Mouse (Mus musculus) mouse embryonic stem cell (cell line): ENCODE measurements at regions not wholly inside any gene's neighbourhood (a gene's known extent, or its start where the extent isn't known, plus 50 kb on each side); places are given as distances from the start of the nearest gene placed in this dataset.
"Not testable (repeated sequence)": the region's sequence is repeated elsewhere in the genome, so short reads cannot be mapped to it uniquely, and the experiment has no call there.

Experiments
- in situ Hi-C, 2 experiments: fragments of 300-500 bp; cut with MboI; formaldehyde crosslinking; loops; 1 replicate in 1 of 2; 3 replicates in 1 of 2; pipeline ENCODE4 v1.14.3; 2019 to 2020; ENCODE audit warnings: low sequenced_read_pairs in 2 of 2, low pct_unique_long_range_greater_than_20kb in 1 of 2, mixed read lengths in 1 of 2; ENCODE audit not compliant: unreplicated experiment in 1 of 2

DNA sequence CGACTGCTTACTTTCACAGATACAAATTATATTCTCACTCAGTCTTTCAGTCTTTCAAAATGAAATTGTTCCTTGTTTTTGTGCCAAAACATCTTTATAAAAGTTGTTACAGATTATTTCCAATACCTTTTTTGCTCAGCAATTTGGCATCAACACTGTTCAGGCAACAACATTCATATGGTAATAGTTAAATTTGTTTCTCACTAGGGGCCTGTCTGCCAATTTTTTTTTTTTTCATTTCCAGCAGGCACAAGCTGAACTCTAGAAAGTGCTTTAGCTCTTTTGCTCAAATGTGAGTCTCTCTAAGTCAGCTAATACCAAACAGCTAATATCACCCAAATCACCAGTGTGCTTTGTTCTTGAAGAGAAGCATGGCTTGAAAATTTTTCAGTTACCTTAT lies 199.4 kb downstream of the Antxr2 start:
- in situ Hi-C loops = no loop called here

GRCm38 (mm10) chr5:97817485-97817884 lies 213.4 kb downstream of the Antxr2 start:
- in situ Hi-C loops = no loop called here

- in situ Hi-C loops = no loop called here
Measured at GRCm38 (mm10) chr5:97815357-97815756, 215.5 kb downstream of the Antxr2 start.

- in situ Hi-C loops = no loop called here
Measured at GRCm38 (mm10) chr5:97814700-97815099, 216.1 kb downstream of the Antxr2 start.

DNA sequence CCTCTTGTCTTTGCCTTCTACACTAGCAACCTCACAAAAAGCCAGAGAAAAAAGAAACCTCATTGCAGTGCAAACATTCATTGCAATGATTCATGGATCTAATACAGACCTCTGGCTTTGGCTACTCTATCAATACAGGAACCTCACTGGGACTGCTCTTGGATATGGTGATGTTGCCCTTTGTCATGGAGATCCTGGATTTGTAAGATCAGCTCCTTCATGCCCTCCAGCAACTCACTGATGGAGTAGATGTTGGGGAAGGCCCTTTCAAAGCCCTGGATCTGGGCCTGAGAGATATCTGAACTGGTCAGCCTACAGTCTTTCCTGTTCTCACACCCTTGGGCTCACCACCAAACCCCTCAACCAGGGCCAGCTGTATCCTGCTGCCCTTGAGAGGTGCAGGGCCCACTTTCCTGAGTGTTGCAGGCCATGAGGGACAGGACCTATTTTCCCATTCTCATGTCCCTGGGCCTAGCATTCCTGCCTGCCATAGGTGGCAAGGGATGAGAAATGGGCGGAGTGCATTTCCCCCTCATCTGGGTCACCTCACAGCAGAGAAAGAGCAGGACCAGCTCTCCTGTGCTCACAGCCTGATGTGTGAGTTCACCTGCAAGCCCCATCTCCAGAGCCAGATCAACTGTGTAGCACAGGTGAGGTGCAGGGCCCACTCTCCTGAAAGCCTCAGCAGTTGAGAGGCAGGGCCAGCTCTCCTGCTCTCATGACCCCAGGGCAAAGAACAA lies 218.1 kb downstream of the Antxr2 start:
- in situ Hi-C loops = no loop called here

DNA sequence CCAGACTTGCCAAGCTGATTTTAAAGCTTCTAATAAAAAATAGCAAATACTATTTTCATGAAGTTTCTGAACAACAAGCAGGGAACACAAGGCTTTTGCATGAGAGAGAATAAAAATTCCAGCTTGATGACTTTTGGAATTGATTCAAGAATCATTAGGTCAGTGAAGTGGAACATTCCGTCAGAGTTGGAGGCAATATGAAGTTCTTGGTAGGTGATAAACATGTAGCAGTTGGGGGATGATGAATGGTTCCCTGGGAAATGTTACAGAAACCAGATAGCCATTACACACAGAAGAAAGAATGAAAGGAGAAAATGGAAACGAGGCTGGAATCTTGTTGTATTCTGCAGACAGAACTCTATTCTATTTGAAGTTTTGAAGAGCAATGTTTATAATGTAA lies 221.8 kb downstream of the Antxr2 start:
- in situ Hi-C loops = no loop called here

- in situ Hi-C loops = no loop called here
Measured at GRCm38 (mm10) chr5:97807171-97807570, 223.7 kb downstream of the Antxr2 start.

- in situ Hi-C loops = no loop called here
Measured at GRCm38 (mm10) chr5:97806754-97807153, 224.1 kb downstream of the Antxr2 start.

- in situ Hi-C loops = no loop called here
Measured at GRCm38 (mm10) chr5:97800017-97800416, 230.8 kb downstream of the Antxr2 start.

DNA sequence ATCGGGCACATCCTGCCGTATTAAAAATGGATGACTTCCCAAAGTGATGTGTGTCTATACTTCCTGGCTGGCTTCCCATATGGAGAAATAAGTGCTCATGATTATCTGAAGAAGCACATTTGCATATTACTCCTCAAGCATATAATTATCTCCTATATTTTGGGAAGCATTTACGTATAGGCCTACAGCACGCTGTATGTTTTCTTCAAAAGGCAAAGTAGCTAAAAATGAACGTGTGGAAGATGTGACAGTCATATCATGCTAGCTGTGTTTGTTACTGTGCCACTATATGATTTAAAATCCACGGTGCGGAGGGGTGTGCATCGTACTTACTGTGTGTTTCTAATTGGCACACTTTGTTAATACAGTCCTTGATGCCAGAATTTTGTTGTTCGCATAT lies 242.7 kb downstream of the Antxr2 start:
- in situ Hi-C loops = no loop called here

DNA sequence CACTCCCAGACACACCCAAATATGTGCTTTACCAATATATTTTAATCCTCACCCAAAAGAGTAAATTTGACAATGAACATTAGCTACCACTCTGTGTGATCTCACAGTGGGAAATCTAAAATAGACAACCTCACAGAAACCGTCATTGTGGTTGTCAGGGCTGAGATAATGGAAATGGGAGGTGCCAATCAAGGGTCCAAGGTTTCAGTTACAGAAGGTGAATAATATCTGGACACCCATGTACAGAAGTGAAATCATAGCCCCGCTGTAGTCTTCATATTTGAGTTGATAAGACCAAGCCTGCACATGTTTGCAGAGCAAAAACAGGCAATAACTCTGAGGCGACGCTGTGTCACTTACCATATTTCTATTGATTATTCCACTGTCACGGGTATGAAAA lies 243.8 kb downstream of the Antxr2 start:
- in situ Hi-C loops = no loop called here

DNA sequence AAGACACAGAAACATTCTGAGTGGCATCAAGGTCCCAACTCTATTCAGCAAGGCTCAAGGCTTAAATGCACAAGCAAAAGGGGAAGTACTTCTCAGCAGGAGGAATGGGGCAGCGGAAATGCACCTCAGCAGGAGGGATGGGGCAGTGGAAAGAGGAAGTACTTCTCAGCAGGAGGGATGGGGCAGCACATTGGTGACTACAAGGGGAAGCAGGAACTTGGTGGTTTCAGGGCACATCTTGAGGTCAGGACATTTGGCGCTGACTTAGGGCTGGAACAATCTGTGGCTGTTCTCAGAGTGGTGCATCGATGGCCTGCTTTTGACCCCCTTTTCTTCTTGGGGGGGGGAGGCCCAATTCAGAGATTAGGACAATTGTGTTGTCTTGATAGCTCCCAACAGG lies 255.7 kb downstream of the Antxr2 start:
- in situ Hi-C loops = not testable (repeated sequence)

GRCm38 (mm10) chr5:97773451-97773850 lies 257.4 kb downstream of the Antxr2 start:
- in situ Hi-C loops = not testable (repeated sequence)

DNA sequence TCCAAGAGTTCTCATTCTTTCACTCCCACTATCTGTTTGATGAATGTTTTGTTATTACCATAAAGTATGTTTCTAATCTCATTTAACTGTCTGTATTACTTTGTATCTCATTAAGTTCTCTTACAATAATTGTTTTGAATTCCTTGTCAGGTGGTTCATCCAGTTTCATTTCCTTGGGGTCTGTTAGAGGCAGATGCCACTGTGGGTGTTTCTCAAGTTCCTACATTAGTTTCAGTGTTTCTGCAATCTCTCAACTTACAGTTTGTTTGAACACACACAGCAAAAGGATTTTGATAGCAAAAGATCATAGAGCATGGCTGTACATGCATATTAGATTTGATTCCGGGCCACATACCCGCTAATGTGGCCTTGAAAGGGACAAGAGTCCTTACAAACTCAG lies 280.5 kb upstream of the Gk2 start:
- in situ Hi-C loops = no loop called here

GRCm38 (mm10) chr5:97730920-97731319 lies 274.1 kb upstream of the Gk2 start:
- in situ Hi-C loops = no loop called here

- in situ Hi-C loops = not testable (repeated sequence)
Measured at GRCm38 (mm10) chr5:97719364-97719763, 262.5 kb upstream of the Gk2 start.

DNA sequence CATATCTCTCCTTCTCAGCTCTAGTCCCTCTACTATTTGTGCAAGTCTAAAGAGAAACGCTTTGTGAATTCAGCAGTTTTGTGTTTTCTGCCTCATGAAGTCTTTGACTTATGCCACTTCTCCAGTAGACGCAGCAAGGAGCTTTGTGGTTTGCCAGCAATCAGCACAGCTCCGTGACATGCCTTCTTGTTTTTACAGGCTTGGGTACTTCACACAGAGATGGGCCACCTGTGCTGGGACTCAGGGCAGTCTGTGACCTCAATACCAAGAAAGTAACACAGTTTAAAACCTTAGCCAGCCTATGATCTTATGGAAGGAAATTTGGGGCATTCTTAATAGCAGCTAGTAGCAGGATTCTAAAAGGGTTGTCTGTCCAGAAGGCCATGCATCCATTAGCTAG lies 248.4 kb upstream of the Gk2 start:
- in situ Hi-C loops = no loop called here

DNA sequence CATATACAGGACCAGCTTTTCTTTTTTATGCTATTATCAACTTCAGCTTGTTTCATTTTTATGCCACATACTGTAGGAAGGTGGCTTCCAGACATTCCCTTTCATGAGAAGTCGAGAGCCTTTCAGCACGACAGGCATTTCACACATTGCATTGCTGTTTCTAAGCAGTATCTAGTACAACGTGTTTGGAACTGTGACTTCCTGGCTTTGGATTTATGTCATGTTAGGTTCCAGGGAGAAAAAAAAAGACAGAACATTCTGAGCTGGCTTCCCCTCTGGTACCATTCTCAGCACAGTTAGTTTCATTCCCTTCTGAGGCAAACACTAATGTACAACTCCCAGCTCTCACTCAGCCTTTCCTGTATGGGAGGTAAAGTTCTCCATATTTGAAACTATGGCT lies 243.7 kb upstream of the Gk2 start:
- in situ Hi-C loops = no loop called here

GRCm38 (mm10) chr5:97697581-97698134 lies 240.8 kb upstream of the Gk2 start:
- in situ Hi-C loops = no loop called here

DNA sequence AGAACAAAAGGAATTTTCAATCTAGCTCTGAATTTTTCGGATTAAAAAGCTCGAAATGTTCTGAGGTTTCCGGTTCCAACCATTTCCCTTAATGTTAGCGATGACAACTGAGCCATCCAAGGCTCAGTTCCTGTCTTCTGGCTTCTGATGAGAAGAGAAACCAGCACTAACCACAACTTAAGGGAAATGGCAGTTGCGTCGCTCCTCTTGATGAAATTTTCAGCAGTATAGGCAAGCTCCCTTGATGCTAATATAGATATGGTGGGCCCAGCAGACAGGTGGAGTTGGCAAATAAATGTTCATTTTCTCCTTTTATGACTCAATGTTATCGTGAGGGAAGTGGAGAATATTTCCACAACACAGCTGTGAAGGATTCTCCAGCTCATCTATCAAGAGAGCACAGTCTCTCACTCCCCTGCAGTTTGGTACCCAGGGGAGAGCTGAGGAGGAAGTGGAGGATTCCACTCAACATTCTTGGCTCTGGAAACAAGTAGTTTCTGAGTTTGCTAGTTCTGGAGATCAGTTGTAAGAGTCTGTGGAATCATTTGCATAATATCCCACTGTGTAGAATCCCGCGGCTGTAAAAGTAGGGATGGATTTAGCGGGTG lies 236.6 kb upstream of the Gk2 start:
- in situ Hi-C loops = no loop called here
